Mouse (Mus musculus) heart, postnatal 14 days (tissue): ENCODE results near the gene Slc1a1. TPM values are rescaled to one million over a fixed set of nuclear protein-coding genes. Genes with fewer than 3 reads are reported as not detected.

Experiments
- total RNA-seq, 2 experiments: library from RNA; stranded (reverse); gene quantifications; 2 replicates each; pipeline ENCODE4 v1.2.3; 2021

Slc1a1 gene
- total RNA-seq, 2 experiments from 2014 or later, result 0.55 to 0.73 TPM

Other genes starting within 250 kb of the Slc1a1 start
- 1 to 10 TPM; 1.2 to 1.3 TPM for gene Glis3, start 155.0 kb upstream of the Slc1a1 start, total RNA-seq
- 1 to 10 TPM; 6.1 to 6.2 TPM for gene Plpp6, start 128.9 kb downstream of the Slc1a1 start, total RNA-seq
- 10 to 100 TPM; 14.2 to 14.9 TPM for gene 4430402I18Rik, start 132.8 kb downstream of the Slc1a1 start, total RNA-seq
- gene Cdc37l1, start 155.3 kb downstream of the Slc1a1 start, total RNA-seq, result 10 to 100 TPM; 67.5 to 74.0 TPM
- gene Ak3, start 212.9 kb downstream of the Slc1a1 start, total RNA-seq, result 10 to 100 TPM; 86.6 to 88.6 TPM